Mouse (Mus musculus): ENCODE results near the gene Pdlim1. TPM values are rescaled to one million over a fixed set of nuclear protein-coding genes. Genes with fewer than 3 reads are reported as not detected.

The Pdlim1 gene
- polyA plus RNA-seq, 1 experiment: 1.9 TPM

DNA sequence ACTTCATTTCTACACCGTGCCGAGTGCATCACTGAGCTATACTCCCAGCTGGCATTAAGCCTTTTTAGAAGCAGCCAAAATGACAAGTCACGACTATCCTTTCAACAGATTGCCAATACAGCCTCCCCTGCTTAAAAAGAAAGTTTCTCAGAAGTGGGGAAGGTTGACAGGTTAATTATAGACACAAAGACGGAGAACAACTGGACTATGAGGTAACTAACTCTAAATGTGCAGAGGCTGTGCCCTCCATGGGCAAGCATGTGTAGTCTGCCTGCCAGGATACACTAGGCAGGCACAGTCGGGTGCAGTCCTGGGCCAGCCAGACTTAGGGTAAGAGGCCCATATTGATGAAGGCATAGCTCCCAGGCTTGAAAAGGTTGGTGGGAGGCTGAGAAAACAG lies 2.1 kb downstream of the Pdlim1 start:
- Histone ChIP-seq H3K4me1 (ENCODE audit: control insufficient read depth, insufficient read depth, low read length) (no peaks in the 10 kb centered on the region), H3K27ac (ENCODE audit: insufficient read depth, low read depth, low read length) (no peak overlapping the region), H3K4me3 (ENCODE audit: insufficient read depth, low read length) (no peak overlapping the region)
- TF ChIP-seq POLR2A (IDR thresholded peaks at IDR 0.05; ENCODE audit: borderline replicate concordance, low read depth, low read length) (no peak), CTCF (IDR thresholded peaks at IDR 0.05; ENCODE audit: low read depth, low read length) (no peak)

DNA sequence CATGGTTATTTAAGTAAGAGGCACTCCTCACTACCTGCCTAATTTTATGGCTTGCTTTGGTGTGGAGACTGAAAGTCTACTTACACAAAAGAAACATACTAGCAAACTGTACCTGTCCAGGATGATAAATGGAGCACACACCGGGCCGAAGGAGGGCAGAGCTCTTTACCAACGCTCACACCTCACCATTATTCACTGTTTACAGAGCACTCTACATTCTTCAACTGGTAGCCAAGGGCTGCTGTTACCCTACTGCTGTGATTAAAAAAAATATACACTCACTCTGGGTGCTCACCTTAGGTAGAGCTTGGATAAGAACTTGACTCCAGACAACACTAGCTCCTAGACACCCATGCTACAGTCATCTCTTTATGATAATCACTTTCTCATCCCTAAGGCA lies 3.1 kb downstream of the Pdlim1 start:
- Histone ChIP-seq H3K4me1 (ENCODE audit: control insufficient read depth, insufficient read depth, low read length) (no peaks in the 10 kb centered on the region), H3K4me3 (ENCODE audit: insufficient read depth, low read length) (no peak overlapping the region), H3K27ac (ENCODE audit: insufficient read depth, low read depth, low read length) (no peak overlapping the region)
- TF ChIP-seq CTCF (IDR thresholded peaks at IDR 0.05; ENCODE audit: low read depth, low read length): no peak
- TF ChIP-seq POLR2A (IDR thresholded peaks at IDR 0.05; ENCODE audit: borderline replicate concordance, low read depth, low read length): no peak

DNA sequence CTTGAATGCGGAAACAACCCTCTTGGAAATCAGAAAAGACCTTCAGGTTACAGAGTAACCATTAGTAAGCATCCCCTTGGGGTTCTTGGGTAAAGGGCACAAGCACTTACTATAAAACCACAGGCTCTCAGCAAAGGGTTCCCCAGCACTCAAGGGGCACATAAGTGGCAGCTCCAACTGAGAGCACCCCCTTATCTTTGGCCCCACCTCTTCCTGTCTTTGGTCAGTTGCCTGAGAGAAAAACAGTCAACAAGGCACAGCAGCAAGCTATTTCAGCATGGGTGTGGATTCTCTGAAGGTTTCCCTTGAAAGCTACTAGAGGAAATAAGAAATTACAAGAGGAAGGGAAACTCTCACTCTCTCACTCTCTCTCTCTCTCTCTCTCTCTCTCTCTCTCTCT lies 4.3 kb downstream of the Pdlim1 start:
- Histone ChIP-seq H3K27ac (ENCODE audit: insufficient read depth, low read depth, low read length) (no peak overlapping the region), H3K4me1 (ENCODE audit: control insufficient read depth, insufficient read depth, low read length) (no peaks in the 10 kb centered on the region), H3K4me3 (ENCODE audit: insufficient read depth, low read length) (no peak overlapping the region)
- TF ChIP-seq CTCF (IDR thresholded peaks at IDR 0.05; ENCODE audit: low read depth, low read length) (no peak), POLR2A (IDR thresholded peaks at IDR 0.05; ENCODE audit: borderline replicate concordance, low read depth, low read length) (no peak)

DNA sequence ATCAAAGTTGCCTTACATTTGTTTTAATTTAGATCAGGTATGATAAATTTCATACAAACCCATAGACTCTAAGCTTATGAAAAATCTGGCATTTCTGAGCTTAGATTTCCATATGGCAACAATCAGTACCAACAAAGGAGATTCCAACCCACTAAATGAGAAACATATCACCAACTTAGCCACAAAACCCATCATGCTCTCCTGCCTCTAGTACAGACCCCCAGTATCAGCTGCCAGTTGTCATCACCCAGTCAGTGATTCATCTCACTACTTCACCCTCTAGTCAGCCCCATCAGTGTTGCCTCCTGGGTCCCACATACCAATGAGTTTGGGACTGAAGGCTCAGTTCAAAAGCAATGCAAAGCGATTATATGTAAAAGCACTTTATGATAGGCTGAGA lies 12.2 kb downstream of the Pdlim1 start:
- H3K27ac ChIP-seq (ENCODE audit: insufficient read depth, low read depth, low read length): no peak overlapping the region
- H3K4me3 ChIP-seq (ENCODE audit: insufficient read depth, low read length): no peak overlapping the region
- TF ChIP-seq POLR2A (IDR thresholded peaks at IDR 0.05; ENCODE audit: borderline replicate concordance, low read depth, low read length): no peak
- no peak for TF ChIP-seq CTCF (IDR thresholded peaks at IDR 0.05; ENCODE audit: low read depth, low read length)
- H3K4me1 ChIP-seq (ENCODE audit: control insufficient read depth, insufficient read depth, low read length): no peaks in the 10 kb centered on the region

DNA sequence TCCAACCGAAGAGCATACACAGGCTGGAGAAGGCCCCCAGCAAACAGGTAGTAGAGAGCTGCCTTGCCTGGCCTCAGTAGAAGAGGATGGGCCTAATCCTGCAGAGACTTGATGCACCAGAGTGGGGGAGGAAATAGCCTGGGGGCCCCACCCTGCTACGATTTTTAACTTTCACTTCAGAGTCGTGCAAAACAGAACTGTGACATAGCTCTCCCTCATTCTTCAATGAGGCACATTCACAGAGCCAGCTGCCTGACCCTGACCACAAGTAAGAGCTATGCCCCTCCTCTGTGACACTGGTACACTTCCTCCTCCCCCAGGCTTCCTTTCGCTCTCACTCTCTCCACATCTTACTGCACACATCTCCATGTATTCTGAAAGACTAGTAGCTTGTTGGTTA lies 14.2 kb downstream of the Pdlim1 start:
- no peaks in the 10 kb centered on the region for H3K4me1 ChIP-seq (ENCODE audit: control insufficient read depth, insufficient read depth, low read length)
- no peak overlapping the region for H3K4me3 ChIP-seq (ENCODE audit: insufficient read depth, low read length)
- no peak overlapping the region for H3K27ac ChIP-seq (ENCODE audit: insufficient read depth, low read depth, low read length)
- no peak for TF ChIP-seq CTCF (IDR thresholded peaks at IDR 0.05; ENCODE audit: low read depth, low read length)
- no peak for TF ChIP-seq POLR2A (IDR thresholded peaks at IDR 0.05; ENCODE audit: borderline replicate concordance, low read depth, low read length)

DNA sequence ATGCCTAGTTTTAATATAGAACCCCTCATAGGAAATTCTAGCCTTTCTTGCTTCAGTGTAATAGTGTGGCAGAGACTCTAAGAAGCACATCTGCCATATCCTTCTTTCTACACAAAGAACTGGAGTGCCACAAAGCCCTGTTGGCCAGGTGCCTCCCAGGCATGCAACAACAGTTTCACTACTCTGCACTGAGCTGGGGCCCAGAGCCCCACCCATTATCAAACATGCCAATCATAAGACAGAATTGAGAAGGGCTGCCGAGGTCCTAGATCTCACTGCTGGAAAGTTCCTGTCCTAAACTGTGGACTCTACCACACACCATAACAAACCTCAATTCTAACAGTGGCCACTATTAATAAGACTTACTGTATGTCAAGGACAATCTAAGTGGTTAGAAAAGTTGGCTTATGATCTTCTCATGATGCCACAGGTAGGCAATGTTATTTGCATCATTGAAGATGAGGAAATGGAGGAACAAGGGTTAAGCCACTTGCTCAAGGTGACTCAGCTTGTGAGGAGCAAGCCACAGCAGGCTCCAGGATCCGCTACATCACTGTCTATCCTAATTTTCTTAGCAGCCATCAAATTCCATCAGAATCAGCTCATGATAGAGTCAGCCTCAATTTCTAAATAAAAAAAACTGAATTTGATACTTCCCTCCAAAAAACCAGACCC lies 15.1 kb downstream of the Pdlim1 start:
- Histone ChIP-seq H3K4me1 (ENCODE audit: control insufficient read depth, insufficient read depth, low read length) (no peaks in the 10 kb centered on the region), H3K4me3 (ENCODE audit: insufficient read depth, low read length) (no peak overlapping the region), H3K27ac (ENCODE audit: insufficient read depth, low read depth, low read length) (no peak overlapping the region)
- TF ChIP-seq POLR2A (IDR thresholded peaks at IDR 0.05; ENCODE audit: borderline replicate concordance, low read depth, low read length) (no peak), CTCF (IDR thresholded peaks at IDR 0.05; ENCODE audit: low read depth, low read length) (no peak)

DNA sequence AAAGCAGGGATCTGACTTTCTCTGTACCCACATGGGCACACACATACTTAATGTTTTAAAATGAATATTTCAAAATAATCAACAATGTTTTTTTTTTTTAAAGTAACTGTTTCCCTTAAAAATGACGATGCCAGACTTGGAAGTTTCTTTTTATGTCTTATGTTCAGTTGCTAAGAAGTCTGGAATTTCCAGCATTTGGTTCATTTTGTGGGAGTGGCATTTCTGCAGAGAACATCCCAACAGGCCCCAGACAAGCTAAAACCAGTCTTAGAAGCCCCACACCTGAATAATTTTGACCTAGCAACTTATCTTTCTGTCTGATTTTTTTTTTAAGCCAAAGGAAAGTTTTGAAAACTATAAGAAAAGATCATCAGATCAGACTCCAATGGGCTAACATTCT lies 16.1 kb downstream of the Pdlim1 start:
- Histone ChIP-seq H3K4me3 (ENCODE audit: insufficient read depth, low read length) (no peak overlapping the region), H3K4me1 (ENCODE audit: control insufficient read depth, insufficient read depth, low read length) (no peaks in the 10 kb centered on the region), H3K27ac (ENCODE audit: insufficient read depth, low read depth, low read length) (no peak overlapping the region)
- TF ChIP-seq POLR2A (IDR thresholded peaks at IDR 0.05; ENCODE audit: borderline replicate concordance, low read depth, low read length) (no peak), CTCF (IDR thresholded peaks at IDR 0.05; ENCODE audit: low read depth, low read length) (no peak)

DNA sequence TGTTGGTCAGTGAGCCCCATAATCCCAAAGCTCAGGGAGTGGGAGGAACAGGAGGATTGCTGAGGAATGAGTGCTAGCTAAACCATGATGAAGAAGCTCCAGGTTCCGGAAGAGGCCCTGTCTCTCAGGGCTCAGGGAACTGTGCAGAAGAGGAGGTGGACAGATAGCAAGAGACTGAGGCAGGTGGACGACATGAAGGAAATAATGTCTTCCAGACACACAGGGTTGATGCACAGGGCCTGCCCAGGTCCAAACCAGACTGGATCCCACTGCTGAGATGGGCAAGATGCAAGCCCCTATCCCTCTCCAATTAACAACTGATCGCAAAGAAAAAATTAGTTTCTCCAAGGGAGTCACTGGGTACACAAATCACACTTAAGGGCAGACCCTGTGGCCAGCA lies 16.9 kb downstream of the Pdlim1 start:
- TF ChIP-seq POLR2A (IDR thresholded peaks at IDR 0.05; ENCODE audit: borderline replicate concordance, low read depth, low read length) (no peak), CTCF (IDR thresholded peaks at IDR 0.05; ENCODE audit: low read depth, low read length) (no peak)
- Histone ChIP-seq H3K4me1 (ENCODE audit: control insufficient read depth, insufficient read depth, low read length) (no peaks in the 10 kb centered on the region), H3K4me3 (ENCODE audit: insufficient read depth, low read length) (no peak overlapping the region), H3K27ac (ENCODE audit: insufficient read depth, low read depth, low read length) (no peak overlapping the region)

DNA sequence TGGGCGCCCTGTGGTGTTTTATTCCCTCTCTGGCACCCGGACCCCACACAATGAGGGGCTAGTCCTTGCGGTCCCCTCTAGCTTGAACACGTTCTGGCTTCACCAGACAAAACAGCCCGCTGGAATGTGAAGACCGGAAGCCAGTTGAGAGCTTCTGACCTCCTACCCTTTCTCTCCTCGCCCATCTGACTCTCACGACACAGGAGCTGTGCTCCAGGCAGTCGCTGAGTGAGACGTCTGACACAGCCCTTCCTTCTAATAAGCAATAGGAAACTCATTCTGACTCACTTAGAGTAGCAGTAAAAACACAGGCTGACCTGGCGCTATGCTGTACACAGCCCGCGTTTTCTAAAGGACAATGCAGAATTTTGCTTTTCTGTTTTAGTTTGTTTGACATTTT lies 17.9 kb downstream of the Pdlim1 start:
- no peak overlapping the region for H3K4me3 ChIP-seq (ENCODE audit: insufficient read depth, low read length)
- no peak overlapping the region for H3K27ac ChIP-seq (ENCODE audit: insufficient read depth, low read depth, low read length)
- TF ChIP-seq POLR2A (IDR thresholded peaks at IDR 0.05; ENCODE audit: borderline replicate concordance, low read depth, low read length): no peak
- H3K4me1 ChIP-seq (ENCODE audit: control insufficient read depth, insufficient read depth, low read length): no peaks in the 10 kb centered on the region

DNA sequence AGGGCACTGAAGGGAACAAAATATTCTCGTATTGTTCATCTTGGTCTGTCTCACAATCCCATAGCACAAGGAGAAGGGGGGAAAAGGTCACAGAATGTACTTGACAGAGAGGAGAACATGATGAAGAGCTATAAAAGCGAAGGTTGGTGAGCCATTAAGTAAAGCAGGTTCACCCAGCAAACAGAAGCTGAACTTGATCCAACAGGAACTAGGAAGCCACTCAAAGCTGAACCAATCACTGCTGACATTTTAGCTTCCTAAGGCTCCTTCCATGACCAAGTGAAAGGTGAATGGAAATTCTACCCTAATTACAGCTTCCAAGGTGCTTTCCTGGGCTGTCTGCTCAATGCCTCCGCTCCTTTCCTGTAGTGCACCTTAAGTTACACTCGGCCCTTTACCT lies 20.5 kb downstream of the Pdlim1 start:
- H3K4me3 ChIP-seq (ENCODE audit: insufficient read depth, low read length): no peak overlapping the region
- no peak overlapping the region for H3K27ac ChIP-seq (ENCODE audit: insufficient read depth, low read depth, low read length)
- TF ChIP-seq POLR2A (IDR thresholded peaks at IDR 0.05; ENCODE audit: borderline replicate concordance, low read depth, low read length): no peak
- TF ChIP-seq CTCF (IDR thresholded peaks at IDR 0.05; ENCODE audit: low read depth, low read length): no peak
- H3K4me1 ChIP-seq (ENCODE audit: control insufficient read depth, insufficient read depth, low read length): no peaks in the 10 kb centered on the region

DNA sequence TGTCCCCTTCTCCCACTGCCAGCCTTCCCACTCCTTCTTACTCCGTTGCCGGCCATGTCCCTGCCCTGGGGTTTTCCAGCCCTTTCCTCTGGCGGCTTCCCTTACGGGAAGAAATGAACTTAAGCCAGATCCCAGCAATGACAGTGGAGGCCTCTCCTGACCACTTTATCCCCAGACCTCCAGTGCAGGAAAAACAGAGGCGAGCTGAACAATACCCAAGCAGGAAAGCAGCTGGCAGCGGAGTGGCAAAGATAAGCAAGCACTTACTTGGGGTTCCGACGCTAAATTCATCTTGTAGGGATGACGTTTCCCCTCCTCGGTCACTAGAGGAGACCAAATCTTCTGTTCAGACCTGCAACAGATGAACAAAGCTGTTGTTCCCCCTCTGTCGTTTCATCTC lies 22.3 kb downstream of the Pdlim1 start:
- Histone ChIP-seq H3K4me3 (ENCODE audit: insufficient read depth, low read length) (no peak overlapping the region), H3K27ac (ENCODE audit: insufficient read depth, low read depth, low read length) (no peak overlapping the region), H3K4me1 (ENCODE audit: control insufficient read depth, insufficient read depth, low read length) (no peaks in the 10 kb centered on the region)
- TF ChIP-seq CTCF (IDR thresholded peaks at IDR 0.05; ENCODE audit: low read depth, low read length): no peak
- no peak for TF ChIP-seq POLR2A (IDR thresholded peaks at IDR 0.05; ENCODE audit: borderline replicate concordance, low read depth, low read length)

Measured in bone marrow macrophage, adult 2 months (primary cell).